Mouse (Mus musculus): Measurements from ENCODE around the gene Tm9sf3. TPM values are rescaled to one million over a fixed set of nuclear protein-coding genes. Genes with fewer than 3 reads are reported as not detected.

The Tm9sf3 gene
- polyA plus RNA-seq (2017; shearing (Covaris generic)) = 272 TPM

GRCm38 (mm10) chr19:41263630-41264295, at the start of gene Tm9sf3:
TSS of gene Tm9sf3 (minus strand) at chr19:41263997.

GRCm38 (mm10) chr19:41206811-41207344, 56.9 kb downstream of the Tm9sf3 start, which contains the start of gene Tll2:
TSS of gene Tll2 (minus strand) at chr19:41206835.

Other genes with a start within 250 kb of the Tm9sf3 start
- 10.3 TPM for gene Dntt, start 234.7 kb downstream of the Tm9sf3 start, polyA plus RNA-seq (2017; shearing (Covaris generic))
- gene Opalin, start 186.9 kb downstream of the Tm9sf3 start, polyA plus RNA-seq (2017; shearing (Covaris generic)) = not detected
- not detected for gene Tll2, start 57.2 kb downstream of the Tm9sf3 start, polyA plus RNA-seq (2017; shearing (Covaris generic))
- 0.17 TPM for gene Pik3ap1, start 121.1 kb upstream of the Tm9sf3 start, polyA plus RNA-seq (2017; shearing (Covaris generic))
- gene Lcor, start 218.6 kb upstream of the Tm9sf3 start, polyA plus RNA-seq (2017; shearing (Covaris generic)) = 20.2 TPM

Data from naive thymus-derived CD4-positive, alpha-beta T cell, adult 5 months (primary cell).